Mouse (Mus musculus) cerebellum, postnatal 4 days (tissue): Measurements from ENCODE around the gene Cyp4f17.
"Not testable (repeated sequence)": the region's sequence is repeated elsewhere in the genome, so short reads cannot be mapped to it uniquely, and the experiment has no call there.

Source experiments
- DNase-seq, 2 experiments: peaks; one replicate each; pipeline ENCODE4 v3.0.0; 2022; ENCODE audit warnings: low spot score in 2 of 2, mixed read lengths in 1 of 2

Gene Cyp4f17

GRCm38 (mm10) chr17:32526341-32526740, 20.5 kb downstream of the Cyp4f17 start:
- DNase-seq, result not testable (repeated sequence)

- DNase-seq, result no peak
Observed at GRCm38 (mm10) chr17:32527748-32528147, 21.9 kb downstream of the Cyp4f17 start.

- DNase-seq, result peak; percentile 82 to 92
Observed at GRCm38 (mm10) chr17:32528408-32529337, 22.8 kb downstream of the Cyp4f17 start.

GRCm38 (mm10) chr17:32532356-32532755, 26.5 kb downstream of the Cyp4f17 start:
- DNase-seq, result not testable (repeated sequence)

GRCm38 (mm10) chr17:32534068-32534467, 28.2 kb downstream of the Cyp4f17 start:
- DNase-seq, result no peak

- peak; percentile 76 to 89 for DNase-seq
Observed at GRCm38 (mm10) chr17:32536051-32536866, 30.4 kb downstream of the Cyp4f17 start, which contains the start of gene Cyp4f16. Gene Cyp4f16, plus strand, starts transcription at chr17:32536558.

GRCm38 (mm10) chr17:32536867-32537250, 31.0 kb downstream of the Cyp4f17 start:
- DNase-seq, result no peak

GRCm38 (mm10) chr17:32544792-32545191, 38.9 kb downstream of the Cyp4f17 start:
- not testable (repeated sequence) for DNase-seq

- DNase-seq, result not testable (repeated sequence)
Observed at GRCm38 (mm10) chr17:32550377-32550776, 44.5 kb downstream of the Cyp4f17 start.

- peak; percentile 82 to 89 for DNase-seq
Observed at GRCm38 (mm10) chr17:32550900-32551770, 45.3 kb downstream of the Cyp4f17 start.

- DNase-seq, result not testable (repeated sequence)
Observed at GRCm38 (mm10) chr17:32553016-32553415, 47.2 kb downstream of the Cyp4f17 start.

- not testable (repeated sequence) for DNase-seq
Observed at GRCm38 (mm10) chr17:32554368-32554767, 48.5 kb downstream of the Cyp4f17 start.

- DNase-seq, result not testable (repeated sequence)
Observed at GRCm38 (mm10) chr17:32563301-32563700, 57.5 kb downstream of the Cyp4f17 start.

- not testable (repeated sequence) for DNase-seq
Observed at GRCm38 (mm10) chr17:32573286-32573685, 67.4 kb downstream of the Cyp4f17 start.

GRCm38 (mm10) chr17:32577496-32578186, 71.8 kb downstream of the Cyp4f17 start:
- no peak for DNase-seq
